Mouse (Mus musculus) left cerebral cortex, postnatal 14 days (tissue): ENCODE data around the gene Smad3. TPM values are rescaled to one million over a fixed set of nuclear protein-coding genes. Genes with fewer than 3 reads are reported as not detected.
A peak's percentile ranks its signal among the peaks of the same experiment; 100 is the strongest.

Source experiments
- DNase-seq, 2 experiments: peaks; one replicate each; pipeline ENCODE4 v3.0.0; 2021 to 2022; ENCODE audit warnings: low spot score in 2 of 2, mixed read lengths in 1 of 2
- intact Hi-C: fragments of 180-260 bp; cut with DNase I; formaldehyde crosslinking; loops from one replicate; pipeline ENCODE4 v1.15.1; 2025
- total RNA-seq, 2 experiments: library from RNA; stranded (reverse); gene quantifications; 2 replicates each; pipeline ENCODE4 v1.2.3; 2021

Gene Smad3
- total RNA-seq, 2 experiments from 2014 or later = 36.9 to 38.3 TPM

DNA sequence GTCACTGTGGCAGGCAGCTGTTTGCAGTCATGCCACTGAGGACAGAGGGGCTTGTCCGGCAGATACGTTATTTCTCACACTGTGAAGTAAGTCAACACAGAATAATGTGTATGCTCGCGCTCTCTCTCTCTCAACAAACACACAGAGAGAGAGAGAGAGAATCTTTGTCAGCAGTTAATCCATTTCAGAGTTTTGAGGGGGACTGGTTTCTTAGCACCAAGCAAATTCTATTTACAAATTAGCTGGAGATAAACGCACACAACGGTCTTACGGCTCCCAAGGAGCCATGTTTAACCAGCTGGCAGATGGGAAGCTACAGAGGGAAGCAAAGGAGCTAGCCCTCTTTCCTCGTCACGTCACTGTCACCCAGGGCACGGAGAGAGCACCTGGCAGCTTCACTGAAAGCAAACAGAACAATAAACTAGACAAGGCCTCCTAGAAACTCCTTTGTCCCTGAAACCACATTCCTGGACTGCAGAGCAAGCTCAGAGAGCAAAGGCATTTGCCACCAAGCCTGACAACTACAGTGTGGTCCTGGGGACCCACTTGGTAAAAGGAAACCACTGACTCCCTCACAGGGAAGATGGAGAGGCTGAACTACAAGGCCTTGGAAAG is 7.3 kb downstream of the Smad3 start:
- DNase-seq = no peak
- intact Hi-C loops = no loop called here

DNA sequence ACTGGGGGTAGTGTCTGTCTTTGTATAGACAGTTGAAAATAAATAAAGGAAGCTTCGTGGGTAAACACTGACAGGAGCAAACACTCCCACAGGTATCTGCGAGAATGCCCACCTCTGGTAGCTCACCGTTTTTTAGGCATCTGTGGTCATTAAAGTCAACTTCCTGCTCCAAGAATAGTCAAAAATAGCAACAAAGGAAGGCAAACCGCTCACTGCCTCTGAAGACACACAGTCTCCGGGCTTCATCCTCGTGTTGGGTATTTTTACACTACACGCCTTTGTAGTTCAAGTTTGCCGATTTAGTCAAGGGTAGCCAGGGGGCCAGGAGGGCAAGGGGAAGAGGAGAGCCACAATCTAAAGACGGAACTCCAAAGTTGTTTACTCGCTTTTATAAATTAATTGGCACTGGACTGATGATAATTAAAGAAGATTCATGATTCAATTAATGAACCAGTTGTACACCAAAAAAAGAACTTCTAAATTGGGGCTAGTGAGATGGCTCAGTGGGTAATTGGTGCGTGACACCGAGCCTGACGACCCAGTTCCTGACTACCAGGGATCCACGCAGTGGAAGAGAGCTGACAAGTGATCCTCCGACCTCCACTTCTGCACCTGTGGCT is 8.4 kb downstream of the Smad3 start:
- DNase-seq = no peak

DNA sequence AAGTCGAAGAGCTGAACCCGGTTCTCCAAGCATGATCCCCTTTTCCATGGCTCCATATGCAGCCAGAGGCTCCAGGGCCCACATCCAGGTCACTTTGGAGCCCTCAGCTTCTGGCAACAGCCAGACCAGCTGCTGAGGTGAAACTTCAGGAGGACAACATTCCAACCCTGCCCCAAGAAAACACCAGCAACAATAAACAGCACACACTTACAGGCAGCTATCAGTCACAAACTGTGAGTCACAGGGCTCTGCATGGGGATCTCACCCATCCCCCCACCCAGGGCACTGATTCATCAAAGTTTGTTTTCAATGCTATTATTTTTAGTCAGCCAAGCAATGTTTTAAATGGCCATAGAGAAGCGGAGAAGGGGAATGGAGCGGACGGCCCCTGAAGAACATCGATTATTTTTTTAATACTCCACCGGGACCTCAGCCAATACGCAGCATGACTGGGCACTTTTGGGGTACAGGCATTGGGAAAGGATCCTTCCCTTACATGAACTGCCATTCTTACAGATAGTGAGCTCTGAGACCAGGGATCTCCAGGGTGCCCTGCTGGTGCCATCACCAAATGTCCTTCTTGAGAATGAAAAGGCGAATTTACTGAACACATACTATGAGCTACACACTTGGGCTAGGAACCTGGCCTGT is 10.0 kb downstream of the Smad3 start:
- intact Hi-C loops = no loop called here
- no peak for DNase-seq

More for the DNA sequence above, 8.4 kb downstream of the Smad3 start:
- intact Hi-C loops = no loop called here

DNA sequence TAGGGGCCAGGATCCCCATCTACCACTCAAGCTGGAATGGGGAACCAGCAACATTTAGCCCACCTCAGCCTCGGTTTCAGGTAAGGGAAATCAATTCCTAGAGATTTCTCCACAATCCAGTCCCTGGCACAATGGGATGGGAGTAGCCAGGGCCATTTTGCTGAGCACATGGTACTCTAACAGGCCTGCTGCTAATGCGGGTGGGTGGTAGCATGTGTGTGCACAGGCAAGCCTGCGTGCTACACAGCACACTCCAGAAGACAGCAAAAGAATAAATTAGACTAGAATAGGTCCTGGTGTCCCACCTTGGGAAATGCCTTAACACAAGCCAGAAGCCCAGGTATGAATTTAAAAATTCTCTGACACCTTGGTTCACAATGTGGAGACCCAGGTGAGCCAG is 10.8 kb downstream of the Smad3 start:
- intact Hi-C loops = no loop called here
- no peak for DNase-seq

DNA sequence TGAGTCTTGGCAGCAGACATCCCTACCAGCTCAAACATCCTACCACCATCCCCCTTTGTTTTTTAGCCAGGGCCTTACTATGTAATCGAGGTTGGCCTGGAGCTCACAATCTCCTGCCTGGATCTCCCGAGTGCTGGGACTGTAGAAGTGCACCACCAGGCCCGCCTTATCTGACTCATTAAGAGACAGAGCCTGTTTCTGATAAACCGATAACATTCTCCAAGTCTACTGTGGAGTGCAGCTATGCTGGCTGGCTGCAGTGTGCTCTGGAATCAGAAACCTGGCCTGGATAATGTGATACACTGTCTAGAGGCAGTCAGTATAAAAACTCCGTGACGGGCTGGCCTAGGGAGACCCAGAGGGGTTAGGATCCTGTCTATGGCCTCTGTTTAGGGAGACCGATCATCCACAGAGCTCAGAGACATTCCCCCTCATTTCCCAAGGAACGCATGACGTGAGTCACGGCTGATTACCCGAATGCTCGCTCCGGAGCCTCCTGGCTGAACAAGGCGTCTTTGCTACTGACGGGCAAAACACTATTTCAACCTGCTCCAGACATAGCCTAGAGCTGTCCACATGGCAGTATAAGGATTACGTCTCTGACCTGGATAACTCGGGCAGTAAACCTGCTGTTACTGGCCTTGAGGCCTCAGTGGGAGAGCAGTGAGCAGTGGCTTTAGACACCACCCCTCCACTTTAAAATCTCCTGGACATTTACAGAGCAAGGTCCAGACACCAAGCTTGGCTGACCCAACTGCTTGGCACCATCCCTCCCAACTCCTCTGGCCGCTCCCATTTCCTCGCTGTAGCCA is 11.8 kb downstream of the Smad3 start:
- no peak for DNase-seq
- intact Hi-C loops = no loop called here

DNA sequence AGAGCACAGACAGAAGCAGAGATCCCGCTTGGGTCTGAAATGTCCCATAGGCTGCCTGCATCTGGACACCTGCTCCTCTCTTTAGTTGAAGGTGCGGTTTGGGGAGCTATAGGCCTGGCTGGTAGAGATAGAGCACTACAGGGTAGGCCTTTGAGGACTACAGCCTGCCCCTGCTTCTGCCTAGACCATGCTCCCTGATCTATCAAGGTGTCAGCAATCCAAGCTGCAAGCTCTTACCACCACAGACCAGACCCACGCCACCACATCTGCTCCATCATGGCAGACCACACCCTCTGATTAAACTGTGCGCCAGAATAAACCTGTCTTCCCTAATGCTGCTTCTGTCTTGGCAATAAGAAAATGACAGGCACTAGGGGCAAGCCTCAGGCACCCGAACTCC is 13.2 kb downstream of the Smad3 start:
- no peak for DNase-seq
- intact Hi-C loops = loop anchor here (5.0 kb wide), 1 partner anchor 112 kb away; no protein-coding TSS in a partner anchor

DNA sequence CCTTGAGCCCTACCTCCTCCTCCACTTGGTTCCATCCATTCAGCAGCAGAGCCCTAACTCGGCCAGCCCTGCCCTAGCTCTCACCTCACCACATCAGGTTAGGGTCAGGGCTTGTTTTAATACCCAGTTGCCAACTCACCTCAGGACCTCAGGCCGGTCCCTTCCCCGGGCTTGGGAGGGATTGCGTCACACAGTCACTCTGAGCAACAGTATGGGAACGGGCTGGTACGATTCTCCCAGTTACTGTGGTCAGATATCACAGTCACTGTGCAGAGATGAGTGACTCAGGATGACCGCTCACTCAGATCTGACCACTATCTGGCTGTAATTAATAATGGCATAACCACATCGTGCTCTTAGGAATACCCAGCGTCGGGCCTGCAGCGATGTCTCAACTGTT is 14.0 kb downstream of the Smad3 start:
- intact Hi-C loops = loop anchor here (5.0 kb wide), 1 partner anchor 111 kb away; no protein-coding TSS in a partner anchor

DNA sequence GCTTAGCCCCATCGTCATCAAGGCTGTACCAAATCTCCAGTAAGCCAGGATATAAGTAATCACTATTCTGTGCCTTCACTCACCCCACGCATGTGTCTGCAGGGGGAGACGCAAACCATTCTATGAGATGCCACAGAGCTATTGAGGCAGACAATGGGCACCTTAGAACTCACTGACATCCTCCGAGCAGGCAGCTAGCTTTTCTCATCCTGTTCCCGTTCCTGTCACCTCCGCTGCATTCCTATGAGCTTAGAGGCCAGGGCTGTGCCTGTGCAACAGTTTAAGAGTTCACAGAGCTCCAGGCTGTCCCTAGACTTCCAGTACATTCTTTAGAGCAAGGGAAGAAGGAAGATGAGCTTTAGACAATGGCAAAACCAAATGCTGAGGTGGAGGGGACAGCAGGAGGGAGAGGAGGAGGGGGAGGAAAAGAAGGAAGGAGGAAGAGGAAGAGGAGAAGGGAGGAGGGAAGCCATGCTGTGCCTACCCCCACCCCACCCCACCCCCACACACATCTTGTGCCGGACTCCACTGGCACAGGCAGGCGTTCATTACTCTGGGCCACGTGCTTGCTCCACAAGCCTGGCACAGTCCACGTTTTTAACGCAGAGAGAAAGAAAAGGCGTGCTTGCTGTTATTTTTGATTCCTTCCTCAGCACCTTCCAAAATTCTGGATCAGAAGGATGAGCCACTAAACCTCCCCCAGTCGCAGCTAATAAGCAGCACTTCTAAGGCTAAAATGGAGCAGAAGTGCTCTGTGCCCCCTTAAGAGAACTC is 14.7 kb downstream of the Smad3 start:
- DNase-seq = peak; percentile 65
- intact Hi-C loops = loop anchor here (5.0 kb wide), 1 partner anchor 111 kb away; no protein-coding TSS in a partner anchor

More for the DNA sequence above, 14.0 kb downstream of the Smad3 start:
- no peak for DNase-seq

DNA sequence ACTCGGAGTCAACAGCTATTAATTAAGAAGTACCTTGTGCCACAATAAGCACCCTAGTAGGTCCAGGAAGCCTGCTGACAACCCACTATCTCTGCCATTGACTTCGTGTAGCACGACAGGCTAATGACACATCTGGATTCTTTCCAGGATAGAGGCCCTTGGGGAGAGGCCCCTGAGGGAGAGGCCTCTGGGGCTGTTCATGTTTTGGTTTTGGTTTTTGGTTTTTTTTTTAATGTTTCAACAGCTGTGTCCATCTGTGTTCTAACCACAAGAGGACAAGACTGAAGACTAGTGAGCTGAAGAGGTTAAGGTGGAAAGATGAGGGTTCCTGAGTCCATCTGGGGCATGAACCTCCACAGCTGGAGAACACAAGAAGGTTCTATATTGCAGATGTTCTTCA is 15.5 kb downstream of the Smad3 start:
- DNase-seq = no peak

DNA sequence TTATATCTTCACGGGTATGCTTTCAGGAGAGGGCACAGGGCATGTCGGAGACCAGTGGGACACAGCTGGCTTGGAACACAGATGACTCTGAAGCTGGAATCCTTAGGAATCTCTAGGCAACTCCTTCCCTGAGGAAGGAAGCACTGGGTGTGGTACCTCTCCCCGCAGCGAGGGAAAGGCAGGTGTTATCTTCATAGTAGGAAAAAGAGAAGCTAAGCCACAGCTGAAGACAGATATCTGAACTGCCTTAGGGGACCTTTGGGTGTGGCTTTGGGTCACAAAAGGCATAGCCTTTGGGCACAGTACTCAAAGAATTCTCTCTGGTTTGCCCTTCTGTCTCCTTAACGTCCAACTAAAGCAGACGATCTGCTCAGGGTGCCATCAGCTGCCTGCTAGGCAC is 16.0 kb downstream of the Smad3 start:
- DNase-seq = no peak
- intact Hi-C loops = loop anchor here (5.0 kb wide), 1 partner anchor 109 kb away; no protein-coding TSS in a partner anchor

More for the DNA sequence above, 15.5 kb downstream of the Smad3 start:
- intact Hi-C loops = loop anchor here (5.0 kb wide), 1 partner anchor 110 kb away; no protein-coding TSS in a partner anchor

DNA sequence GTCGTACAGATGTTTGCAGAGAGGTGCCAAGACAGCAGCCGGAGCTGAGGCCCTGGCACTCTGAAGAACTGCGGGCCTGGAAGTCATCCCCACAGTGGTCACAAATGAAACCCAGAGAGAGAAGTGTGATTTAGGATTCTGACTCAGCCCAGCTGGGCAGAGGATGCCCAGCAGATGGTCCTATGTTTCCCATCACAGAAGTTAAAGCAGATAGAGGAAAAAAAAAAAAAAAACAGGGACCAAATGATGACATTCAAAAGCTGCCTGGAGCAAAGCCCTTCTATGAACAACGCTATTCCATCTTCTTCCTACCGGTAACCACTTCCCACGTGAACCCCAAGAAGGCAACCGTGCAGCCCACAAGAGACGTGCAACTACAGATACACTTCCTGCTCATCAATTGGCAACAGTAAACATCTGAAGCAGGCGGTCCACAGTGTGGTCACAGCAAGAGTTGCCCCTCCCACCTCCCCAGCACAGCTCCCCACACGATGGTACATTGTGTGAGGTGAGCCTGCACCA is 17.4 kb downstream of the Smad3 start:
- no peak for DNase-seq
- intact Hi-C loops = loop anchor here (5.0 kb wide), 1 partner anchor 108 kb away; no protein-coding TSS in a partner anchor

DNA sequence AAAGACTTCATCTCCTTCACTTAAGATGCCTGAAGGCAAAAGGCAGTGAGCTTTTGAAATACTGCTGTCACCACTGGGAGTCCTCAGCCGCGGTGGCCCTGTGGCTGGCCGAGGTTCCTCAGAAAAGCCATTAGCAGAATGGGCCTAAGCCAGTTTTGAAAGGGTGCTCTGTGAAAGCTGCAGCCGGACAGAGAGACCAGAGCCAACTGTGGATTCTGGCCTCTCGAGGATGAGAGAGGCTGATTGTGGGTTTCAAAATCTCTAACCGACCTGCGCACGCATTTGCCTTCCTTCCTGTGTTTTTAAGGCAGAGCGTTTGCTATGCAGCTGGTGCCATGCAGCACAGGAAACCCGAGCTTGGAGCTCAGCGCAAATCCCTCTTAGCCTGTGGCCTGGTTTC is 19.0 kb downstream of the Smad3 start:
- intact Hi-C loops = no loop called here

DNA sequence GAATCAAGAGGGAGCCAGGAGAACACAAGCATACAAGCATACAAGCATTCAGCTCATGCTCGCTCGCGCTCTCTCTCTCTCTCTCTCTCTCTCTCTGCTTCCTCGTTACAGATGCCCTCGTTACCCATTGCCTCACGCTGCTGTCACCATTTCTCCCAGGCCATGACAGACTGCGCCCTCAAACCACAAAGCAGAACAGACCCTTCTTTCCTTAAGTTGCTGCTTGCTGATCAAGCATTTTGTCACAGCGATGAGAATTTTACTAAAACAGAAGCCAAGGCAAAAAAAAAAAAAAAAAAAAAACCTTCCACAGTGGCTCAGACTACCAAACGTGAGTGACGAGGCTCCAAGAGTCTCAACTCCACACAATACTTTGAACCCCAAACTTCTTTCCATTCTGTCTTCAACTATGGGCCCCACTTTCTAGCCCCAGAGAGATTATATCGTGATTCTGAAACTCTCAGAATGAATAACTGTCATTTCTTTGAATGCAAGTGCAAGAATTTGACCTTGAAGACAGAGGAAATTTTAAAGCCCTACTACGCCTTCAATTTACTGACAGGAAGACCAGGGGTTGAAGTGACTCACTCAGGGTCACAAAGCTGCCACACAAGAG is 19.6 kb downstream of the Smad3 start:
- intact Hi-C loops = no loop called here
- DNase-seq = no peak

More for the DNA sequence above, 19.0 kb downstream of the Smad3 start:
- DNase-seq = no peak

DNA sequence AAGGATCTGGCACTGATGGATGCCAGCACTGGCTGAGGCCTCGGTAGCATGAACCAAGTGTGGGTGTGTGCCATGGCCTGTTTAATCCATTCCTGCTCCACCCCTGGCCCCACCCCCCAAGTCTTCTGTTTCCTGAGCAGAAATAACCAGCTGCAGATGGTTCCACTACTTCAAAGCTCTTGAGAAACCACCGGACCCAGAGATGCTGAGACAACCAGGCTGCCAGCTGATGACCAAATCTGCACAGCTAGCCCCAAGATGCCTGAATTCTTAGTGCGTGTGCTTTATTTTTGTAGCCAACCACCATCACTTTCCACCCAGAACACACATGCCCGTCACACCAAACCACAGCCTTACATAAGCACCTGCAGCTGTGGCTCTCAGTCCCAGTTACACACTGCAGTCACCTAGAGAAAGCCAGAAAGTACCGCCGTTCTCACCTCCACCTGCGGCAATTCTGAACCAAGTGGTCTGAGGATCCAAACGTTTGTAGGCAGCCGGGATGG is 20.3 kb downstream of the Smad3 start:
- intact Hi-C loops = no loop called here
- peak in 1 of 2 experiments; percentile 61 for DNase-seq

DNA sequence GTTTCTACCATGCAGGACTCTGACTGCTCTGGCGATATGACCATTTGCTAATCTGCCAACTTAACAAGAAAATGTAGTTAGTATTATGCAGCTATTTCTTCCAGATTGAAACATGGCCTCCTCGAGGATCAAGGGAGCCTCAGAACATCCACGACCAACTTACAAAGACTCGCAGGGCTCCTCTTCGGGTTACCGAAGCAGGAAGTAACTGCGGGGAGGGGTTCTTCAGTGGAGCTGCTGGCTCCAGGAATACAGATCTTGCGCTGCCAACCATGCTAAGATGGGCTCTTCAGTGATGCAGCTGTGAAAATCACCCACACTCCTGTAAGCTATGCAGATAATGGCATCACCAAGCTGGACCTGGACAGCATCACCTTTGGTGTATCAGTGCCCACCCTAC is 23.5 kb downstream of the Smad3 start:
- no peak for DNase-seq
- intact Hi-C loops = no loop called here

DNA sequence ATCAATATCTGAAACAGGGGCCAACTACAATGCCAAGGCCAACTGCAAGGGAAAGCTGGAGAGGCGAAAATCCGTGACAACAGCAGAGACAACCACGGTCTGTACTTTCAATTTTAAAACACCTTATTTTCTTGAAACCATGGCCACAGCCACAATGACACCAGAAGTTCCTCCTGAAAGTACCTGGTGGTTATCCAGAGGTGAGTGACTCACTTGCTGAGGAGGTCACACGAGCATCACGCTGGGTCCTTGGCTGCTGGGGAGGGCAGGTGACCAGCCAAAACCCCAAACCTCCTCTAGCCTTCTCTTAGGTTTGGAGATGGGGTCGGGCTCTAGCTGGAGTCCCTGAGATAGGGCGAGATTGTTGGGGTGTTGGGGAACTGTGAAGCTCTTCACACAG is 25.1 kb downstream of the Smad3 start:
- intact Hi-C loops = no loop called here

DNA sequence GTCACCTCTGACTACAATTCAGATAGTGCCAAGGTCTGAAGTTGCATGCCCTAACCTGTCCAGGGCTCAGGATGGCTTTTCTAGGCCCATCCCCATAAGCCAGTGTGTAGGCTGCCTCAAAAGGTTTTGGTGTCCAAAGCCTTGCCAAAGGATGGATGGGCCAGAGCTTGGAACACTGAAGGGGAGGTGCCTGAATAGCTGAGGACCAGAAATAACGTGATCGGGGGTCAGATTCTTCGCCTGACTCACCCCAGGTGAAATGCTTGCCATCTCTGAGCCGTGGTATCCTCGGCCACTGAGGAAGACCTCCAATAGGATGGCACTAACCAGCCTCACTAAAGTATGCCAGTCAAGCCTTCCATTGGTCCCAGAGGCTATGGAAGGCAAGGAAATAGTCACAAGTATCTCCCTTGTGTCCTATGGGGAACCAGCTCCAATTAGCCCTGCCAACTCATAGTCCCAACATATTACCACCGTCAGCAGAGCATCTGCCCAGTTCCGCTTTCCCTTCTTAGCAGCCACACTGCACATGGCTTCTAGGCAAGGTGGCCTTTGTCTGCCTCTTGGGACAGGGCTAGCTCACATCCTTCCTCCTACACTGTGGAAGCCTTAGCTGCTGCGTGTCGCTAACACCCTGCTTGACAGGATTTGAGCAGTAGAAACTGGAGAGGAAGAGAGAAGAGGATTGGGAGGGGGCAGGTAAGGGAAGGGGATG is 26.5 kb downstream of the Smad3 start:
- intact Hi-C loops = no loop called here

More for the DNA sequence above, 25.1 kb downstream of the Smad3 start:
- DNase-seq = no peak

More for the DNA sequence above, 26.5 kb downstream of the Smad3 start:
- peak; percentile 36 to 54 for DNase-seq
